Mouse (Mus musculus) spleen, postnatal 4 days (tissue): ENCODE results near the gene Crls1.

Experiments used
- DNase-seq, 2 experiments: peaks; one replicate each; pipeline ENCODE4 v3.0.0; 2022; ENCODE audit warnings: low spot score in 2 of 2

Gene Crls1

GRCm38 (mm10) chr2:132884303-132884967 lies 38.0 kb downstream of the Crls1 start:
- no peak for DNase-seq

GRCm38 (mm10) chr2:132885312-132885711 lies 38.8 kb downstream of the Crls1 start:
- DNase-seq, result no peak

GRCm38 (mm10) chr2:132893826-132894225 lies 47.4 kb downstream of the Crls1 start:
- DNase-seq, result no peak

- no peak for DNase-seq
These were observed 51.7 kb downstream of the Crls1 start for GRCm38 (mm10) chr2:132898211-132898610.

GRCm38 (mm10) chr2:132900596-132900995 lies 54.1 kb downstream of the Crls1 start:
- no peak for DNase-seq

GRCm38 (mm10) chr2:132901636-132902035 lies 55.2 kb downstream of the Crls1 start:
- DNase-seq, result no peak

GRCm38 (mm10) chr2:132902056-132902455 lies 55.6 kb downstream of the Crls1 start:
- DNase-seq, result no peak

GRCm38 (mm10) chr2:132903498-132903897 lies 57.0 kb downstream of the Crls1 start:
- DNase-seq, result no peak

GRCm38 (mm10) chr2:132904961-132905360 lies 58.5 kb downstream of the Crls1 start:
- no peak for DNase-seq

GRCm38 (mm10) chr2:132906763-132907162 lies 60.3 kb downstream of the Crls1 start:
- DNase-seq, result no peak

GRCm38 (mm10) chr2:132914785-132915184 lies 68.3 kb downstream of the Crls1 start:
- DNase-seq, result no peak
